Mouse (Mus musculus): ENCODE data around the gene Rftn1.

GRCm38 (mm10) chr17:50142151-50142550 lies 48.3 kb downstream of the Rftn1 start:
- no peak for TF ChIP-seq CTCF (IDR thresholded peaks at IDR 0.05)
- no peak for TF ChIP-seq POLR2A (IDR thresholded peaks at IDR 0.05; ENCODE audit: insufficient read depth, low read depth, low read length)
